Mouse (Mus musculus) forelimb bud, embryonic 11.5 days (tissue): ENCODE measurements around the gene Pde2a.

Experiments used
- DNase-seq: peaks from one replicate; pipeline ENCODE4 v3.0.0-alpha.2; 2012; ENCODE audit warnings: low read depth, low spot score

Gene Pde2a

DNA sequence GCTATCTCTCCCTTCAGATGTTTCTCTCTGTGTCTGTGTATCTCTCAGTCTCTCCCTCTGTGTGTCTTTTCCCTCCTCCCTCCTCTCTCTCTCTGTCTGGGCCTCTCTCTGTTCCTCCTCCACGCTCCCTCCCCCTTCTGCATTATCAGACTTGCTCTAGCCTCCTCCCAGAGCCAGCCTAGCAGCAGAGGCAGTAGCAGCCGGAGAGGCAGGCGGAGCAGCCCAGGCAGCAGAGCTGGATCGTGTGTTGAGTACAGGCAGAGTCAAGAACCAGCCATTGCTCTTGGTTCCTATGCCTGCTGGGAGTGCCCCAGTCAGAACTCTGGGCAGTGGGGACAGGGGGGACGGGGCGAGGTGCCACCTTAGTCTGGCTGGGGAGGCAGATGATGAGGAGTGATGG is at the start of gene Pde2a:
TSS of gene Pde2a (plus strand) at position 163 of the 400 bp plus-strand sequence.
- no peak for DNase-seq

DNA sequence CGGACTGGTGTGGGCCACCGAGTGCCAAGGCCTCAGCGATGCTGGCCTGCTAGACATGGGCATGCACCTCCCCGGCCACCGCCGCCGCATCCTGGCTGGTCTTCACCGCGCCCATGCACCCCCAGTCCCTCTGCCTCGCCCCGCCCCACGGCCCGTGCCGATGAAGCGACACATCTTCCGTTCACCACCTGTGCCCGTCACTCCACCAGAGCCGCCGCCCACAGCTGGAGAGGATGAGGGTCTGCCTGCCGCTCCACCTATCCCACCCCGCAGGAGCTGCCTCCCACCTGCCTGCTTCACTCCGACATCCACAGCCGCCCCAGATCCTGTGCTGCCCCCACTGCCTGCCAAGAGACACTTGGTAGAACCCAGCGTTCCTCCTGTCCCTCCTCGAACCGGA is 48.4 kb upstream of the Pde2a start:
- no peak for DNase-seq

DNA sequence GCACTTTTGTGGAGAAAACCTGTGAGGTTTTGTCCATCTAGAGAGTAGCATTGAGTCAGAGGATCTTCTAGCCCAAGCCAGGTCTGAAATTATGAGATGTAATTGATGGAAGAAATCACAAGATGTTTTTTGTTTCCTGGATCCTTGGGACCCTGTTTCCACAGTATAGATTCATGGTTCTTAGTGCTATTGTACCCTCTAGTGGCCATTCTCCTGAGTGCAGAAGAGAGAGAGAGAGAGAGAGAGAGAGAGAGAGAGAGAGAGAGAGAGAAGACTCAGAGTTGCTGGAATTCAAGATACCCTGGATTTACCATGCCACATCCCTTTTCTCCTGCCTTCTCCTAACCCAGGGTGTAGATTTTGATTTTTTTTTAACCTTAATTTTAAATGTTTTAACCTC is 47.3 kb upstream of the Pde2a start:
- peak; percentile 53 for DNase-seq

DNA sequence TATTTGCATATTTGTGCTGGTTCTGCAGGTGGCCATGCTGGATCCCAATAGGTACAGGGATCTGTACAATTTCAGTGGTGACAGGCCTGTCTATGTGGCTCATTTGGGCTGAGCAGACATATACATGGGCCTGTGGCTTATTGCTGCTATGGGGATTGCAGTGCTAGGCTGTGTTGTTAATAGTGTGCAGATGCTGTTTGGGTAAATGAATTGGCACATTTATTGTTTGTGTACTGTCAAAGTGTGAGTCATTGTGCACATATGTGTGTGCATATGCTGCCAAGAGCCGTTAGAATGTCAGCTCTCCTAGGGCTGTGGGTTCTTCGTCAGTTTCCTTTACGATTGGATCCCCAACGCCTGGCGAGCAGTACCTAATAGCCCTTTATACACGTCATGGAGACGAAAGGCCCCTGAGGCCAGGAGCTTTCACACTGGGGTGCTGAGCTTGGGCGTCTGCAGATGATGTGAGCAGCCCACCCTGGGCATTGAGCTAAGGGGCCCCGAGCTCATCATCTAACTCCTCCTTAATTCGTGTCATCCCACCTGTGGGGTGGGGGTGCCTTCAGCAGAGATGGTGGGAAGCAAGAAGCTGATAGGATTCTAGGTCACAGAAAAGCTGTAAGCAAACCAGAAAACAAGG is 44.7 kb upstream of the Pde2a start:
- DNase-seq: no peak

DNA sequence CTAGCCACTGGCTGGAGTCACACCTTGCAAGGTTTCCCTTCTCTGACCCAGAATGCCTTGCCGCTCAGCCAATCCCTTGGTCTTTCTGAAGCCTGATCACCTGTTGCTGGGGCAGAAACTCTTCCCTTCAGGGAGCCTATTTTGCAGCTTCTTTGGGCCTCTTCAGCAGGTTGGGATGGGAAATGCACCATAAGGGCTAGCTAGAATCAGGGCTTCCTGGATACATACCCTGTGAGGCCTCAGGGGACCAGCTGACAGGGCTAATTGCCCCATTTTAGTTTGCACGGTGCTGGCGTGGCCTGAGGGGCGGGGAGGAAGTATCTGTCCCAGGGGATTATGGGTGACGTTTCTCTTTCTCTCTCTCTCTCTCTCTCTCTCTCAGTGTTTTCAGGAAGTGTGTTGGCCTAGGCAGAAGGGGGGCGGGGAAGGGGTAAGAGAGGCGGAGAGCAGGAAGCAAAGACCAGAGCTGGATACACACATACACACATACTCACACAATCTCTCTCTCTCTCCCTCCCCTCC is 43.7 kb upstream of the Pde2a start:
- DNase-seq: peak; percentile 67

DNA sequence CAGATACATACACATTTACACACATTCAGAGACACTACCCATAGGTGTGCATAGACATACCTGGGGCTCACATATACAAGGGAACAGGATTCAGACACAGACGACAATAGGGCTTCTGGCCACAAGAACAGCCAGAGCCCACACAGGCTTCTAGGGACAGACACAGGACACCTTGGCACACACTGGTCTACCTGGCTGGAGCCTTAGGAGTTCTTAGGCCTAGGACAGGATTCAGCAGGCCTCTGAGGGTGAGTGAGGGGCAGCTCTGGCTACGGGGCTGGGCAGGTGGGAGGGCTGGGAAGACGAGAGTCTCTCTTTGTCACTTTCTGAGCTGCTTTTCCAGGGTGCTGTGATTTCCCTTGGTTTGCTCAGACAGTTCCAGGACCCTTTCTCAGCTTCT is 43.2 kb upstream of the Pde2a start:
- DNase-seq: no peak

DNA sequence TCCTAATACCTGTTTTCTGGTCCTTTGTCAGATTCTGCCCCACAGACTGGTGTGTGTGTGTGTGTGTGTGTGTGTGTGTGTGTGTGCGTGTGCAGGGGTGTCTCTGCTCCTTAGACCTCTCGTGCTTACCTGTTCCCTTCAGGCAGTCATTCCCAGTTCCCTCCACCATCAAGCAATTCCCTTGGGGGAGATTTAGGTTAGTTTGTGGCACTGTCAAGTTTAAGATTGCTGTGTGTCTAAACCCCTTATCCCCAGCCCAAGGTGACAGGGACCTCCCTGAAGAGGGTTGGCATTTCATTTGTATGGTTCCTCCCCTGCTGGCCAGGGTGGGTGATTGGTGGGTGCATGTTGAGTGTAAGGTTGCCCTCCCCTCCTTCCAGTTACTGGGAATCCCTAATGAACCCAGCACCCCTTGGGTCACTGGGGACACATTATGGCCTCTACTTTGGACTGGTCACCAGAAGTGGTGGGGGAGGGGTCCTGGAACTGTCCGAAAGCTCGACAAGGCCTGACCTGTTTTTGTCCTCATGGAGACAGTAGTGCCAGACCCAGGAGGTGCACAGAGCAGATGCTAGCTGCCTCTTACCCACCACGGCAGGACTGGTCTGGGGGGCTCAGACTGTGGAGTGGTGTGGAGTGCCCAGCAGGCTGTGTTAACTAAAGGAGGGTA is 42.6 kb upstream of the Pde2a start:
- DNase-seq: no peak

DNA sequence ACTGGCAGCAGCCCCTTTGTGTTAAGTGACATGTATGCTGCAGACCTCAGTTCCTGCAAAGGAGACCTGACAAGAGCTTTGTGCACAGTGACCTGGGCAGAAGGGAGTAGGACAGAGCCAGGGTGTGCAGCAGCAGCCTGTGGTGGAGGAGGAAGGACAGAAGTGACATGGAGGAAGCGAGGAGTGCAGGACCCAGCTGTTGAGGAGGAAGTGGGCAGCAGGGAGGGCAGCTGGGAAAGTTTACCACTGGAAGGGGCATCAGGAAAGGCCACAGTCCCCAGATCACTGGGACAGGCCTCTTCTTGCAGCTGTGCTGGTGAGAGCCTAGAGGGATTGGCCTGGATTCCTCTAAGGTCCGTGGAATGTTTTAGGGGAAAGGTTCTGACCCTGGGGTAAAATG is 41.8 kb upstream of the Pde2a start:
- no peak for DNase-seq

DNA sequence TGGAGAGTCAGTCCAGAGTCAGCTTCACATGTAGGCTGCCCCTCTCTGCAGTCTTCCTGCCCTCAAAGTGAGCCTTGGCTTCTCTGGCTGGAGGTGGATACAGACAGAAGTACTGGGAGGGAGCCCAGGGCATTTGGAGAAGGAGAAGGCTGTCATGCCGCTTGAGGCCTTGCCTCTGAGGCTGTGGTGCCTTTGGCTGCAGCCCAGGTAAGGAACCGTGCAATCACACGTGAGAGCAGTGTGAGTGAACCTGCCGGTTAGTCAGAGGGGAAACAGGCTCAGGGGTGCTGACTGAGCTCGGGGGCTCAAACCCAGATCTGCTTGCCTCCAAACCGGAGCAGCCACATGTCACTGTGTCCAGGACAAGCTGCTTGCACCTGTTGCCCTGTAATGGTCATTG is 40.0 kb upstream of the Pde2a start:
- no peak for DNase-seq

DNA sequence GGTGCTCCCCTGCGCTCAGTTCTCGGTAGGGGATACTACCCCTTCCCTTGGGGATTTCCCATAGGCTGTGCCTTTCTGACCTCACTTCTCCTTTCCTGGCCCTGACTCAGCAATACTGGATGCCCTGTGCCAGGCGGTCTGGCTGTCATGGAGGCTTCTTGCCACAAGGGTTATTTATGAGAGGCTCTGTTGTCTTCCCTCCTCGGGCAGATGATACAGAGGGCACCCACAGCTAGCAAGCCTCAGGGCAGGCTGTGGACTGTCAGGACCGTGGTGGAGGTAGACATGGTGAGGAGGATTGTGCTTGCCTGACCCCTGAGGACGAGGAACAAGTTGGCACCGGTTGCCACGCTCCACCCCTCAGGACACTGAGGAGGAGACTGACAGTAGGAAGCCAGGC is 39.1 kb upstream of the Pde2a start:
- DNase-seq: no peak

DNA sequence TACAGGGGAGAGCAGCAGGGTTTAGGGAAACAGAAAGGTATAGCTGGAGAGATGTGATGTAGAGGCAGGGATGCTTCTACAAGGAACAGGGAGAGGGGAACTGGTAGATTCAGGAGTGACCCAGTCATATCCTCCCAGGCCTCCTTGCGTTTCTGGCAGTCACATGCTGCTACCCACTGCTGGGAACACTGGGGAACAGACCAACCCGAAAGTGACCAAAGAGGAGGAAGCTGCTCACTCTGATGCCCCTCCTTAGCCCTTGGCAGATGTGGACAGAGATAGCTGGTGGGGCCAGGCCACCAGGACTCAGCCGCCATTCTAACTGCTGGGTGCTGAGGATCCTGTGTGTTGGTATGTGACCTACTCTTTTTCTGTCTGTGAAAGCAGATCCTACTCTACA is 37.7 kb upstream of the Pde2a start:
- no peak for DNase-seq

DNA sequence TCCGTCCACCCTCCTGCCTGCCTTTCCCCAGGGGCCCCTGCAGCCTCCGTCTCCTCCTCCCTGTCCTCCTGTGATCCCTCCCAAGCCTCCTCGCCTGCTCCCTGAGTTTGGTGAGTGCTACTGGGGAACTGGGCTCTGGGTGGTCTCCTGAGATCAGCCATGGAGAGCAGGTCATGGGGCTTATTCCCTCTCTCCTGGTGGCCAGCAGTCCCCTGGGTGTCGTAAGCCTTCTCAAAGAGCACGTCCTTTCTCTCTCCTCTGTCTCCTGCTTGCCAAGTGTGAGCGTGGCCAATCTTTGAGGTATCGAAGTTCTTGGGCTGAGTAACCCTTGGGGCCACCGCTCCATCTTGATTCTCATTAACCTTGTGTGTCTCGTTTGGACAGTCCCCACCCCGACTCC is 36.6 kb upstream of the Pde2a start:
- no peak for DNase-seq

DNA sequence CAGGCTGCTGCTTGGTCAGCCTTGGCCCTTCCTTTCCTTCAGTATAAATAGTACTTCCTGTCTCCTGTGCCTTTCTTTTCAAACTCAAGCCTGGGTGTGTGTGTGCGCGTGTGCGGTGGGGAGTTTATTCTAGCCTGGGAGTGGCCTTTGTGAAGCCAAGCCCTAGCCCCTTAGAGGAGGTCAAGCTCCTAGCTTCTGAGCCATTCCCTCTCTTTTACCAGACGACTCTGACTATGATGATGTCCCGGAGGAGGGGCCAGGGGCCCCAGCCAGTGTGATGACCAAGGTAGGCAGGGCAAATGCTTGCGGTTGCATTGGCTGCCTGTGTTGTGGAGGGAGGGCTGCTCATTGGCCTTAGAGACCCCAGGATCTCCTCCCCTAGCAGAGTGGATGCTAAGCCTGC is 36.2 kb upstream of the Pde2a start:
- no peak for DNase-seq

DNA sequence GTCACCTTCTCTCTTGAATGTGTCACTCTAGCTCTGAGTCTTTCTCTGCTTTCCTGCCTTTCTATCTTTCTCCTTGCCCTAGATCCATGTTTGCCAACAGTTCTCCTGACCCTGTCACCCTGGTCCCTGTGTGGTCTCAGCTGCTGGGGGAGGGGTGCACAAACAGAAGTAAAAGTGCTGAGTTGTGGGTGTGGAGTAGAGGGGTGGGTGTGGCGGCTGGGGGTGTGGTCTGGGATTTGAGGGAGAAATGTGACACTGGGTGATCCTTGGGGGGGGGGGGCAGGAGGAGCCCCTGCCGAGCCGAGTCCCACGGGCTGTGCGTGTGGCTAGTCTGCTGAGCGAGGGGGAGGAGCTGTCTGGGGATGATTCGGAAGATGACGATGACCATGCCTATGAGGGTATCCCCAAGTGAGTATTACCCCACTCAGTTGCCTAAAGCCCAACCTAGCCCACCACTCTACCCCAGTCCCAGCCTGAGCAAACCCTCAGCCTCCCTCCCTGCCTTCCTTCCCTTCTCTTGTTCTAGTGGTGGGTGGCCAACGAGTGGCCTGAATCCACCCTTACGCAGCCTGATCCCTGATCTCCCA is 35.5 kb upstream of the Pde2a start:
- no peak for DNase-seq

DNA sequence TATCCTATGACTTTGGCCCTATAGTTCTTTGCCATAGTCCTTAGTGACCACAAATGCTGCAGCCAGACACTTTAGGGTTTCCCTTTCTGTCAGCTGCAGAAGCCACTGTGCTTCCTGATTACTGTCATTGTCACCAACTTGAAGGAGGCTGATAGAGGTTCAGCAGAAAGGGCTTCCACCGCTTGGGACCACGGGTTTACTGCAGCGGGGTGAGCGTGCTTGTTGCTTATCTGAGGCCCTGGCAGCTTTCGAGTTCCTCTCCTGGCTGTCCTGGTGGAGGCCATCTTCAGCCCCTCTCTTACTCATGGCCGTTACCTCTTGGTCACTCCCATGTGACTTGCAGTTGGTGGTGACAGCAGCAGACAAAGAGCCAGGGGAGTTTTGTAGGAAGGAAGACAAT is 32.2 kb upstream of the Pde2a start:
- DNase-seq: no peak

DNA sequence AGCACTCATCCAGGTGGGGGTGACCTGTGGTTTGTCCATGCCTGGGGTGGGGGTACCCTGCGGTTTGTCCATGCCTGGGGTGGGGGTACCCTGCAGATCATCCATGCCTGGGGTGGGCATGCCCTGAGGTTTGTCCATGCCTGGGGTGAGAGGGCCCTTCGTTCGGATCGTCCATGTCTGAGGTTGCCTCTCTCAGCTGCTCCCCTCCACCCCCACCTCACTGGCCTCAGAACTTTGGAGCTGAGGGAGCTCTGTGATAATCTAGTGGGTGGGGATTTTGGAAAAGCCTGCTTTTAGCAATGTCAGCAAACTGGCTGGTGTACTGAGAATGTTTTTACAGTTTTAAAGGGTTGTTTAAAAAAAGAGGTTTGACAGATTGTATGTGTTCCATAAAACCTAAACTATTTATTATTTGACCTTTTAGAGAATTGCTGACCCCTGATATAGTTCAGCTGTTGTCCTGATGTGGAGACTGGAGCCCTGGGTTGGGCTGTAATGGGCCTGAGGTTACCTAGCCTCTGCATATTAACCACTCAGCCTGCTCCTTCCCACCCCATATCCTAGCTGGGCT is 29.5 kb upstream of the Pde2a start:
- no peak for DNase-seq

DNA sequence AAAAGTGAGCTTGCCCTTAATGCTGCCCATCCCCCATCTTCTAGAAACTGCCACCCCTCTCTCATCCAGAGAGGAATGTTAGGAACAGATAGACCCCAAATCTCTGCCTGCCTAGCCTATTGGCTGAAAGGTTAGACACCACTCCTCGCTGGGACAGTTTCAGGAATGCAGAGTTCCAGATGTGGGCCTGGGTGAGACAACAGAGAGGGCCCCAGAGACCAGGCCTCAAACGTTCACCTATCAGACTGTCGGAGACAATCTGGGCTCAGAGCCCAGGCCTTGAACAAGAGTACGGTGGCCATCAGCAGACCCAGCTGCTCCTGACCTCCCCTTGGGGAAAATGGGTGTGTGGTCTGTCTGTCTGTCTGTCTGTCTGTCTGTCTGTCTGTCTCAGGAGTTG is 28.5 kb upstream of the Pde2a start:
- no peak for DNase-seq

DNA sequence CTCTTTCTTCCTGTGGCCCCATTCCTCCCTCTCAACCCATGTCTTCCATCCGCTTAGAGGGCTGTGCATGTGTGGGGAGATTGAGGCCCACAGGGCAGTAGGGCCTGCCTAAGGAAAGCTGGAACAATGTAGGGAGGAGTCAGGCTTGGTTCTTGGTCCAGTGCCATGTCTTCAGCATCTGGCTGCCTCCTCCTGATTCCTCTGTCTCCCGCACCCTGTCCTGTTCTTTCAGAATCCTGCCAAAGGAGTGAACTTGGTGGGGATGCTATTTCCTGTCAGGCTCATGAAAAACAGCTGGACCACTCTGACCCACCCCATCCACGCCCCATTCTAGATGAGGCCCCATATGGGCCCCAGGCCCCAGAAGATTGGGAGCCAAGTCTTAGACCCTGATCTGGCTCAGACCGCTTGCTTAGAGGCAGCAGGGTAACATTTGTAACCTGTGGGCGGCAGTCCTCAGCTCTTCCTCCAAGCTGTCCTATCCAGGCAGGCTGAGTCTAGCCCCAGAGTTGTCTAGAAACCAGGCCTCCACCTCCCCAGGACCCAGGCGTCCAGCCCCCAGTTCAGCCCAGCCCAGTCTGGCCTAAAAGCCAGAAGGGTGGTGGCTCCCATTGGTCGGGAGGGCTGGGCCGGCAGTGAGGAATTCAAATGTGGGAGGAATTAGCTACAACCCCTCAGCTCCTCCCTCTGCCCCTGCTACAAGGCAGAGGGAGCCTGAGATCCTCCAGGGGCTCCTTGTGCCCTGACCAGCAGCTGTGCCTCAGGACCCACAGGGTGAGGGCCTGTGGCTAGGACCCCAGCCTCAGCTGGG is 27.6 kb upstream of the Pde2a start:
- DNase-seq: peak; percentile 43

DNA sequence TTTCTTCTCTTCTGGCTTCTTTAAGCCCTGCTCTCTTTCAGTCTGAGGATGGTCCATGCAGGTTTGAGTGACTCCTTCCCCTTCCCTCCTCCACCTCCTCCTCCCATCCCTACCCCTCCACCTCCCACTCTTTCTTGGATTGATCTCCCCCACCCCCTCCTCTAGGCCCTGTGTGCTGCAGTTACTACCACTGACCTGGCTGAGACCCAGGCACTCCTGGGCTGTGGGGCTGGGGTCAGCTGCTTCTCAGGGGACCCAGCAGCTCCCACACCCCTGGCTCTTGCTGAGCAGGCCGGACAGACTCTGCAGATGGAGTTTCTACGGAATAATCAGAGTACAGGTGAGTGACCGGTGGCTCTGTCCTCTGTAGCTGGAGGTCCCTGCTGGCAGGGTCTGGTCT is 26.9 kb upstream of the Pde2a start:
- DNase-seq: no peak

DNA sequence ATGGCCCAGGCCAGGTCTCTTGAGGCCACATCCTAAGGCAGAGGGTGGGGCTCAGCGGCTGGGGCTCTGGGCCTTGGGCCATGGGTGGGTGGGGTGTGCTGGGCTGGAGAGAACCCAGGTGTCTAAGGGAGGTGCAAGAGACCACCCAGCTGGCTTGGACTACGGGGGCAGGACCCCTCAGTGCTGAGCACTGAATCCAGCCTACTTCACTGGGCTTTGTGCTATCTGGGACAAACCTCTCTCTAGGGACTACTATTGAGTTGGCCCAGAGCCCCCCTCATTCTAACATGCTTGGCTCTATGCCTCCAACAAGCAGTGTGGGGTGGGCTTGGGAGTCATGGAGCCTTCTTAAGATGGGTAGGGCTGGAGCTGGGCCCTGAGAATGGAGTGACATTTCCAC is 26.0 kb upstream of the Pde2a start:
- no peak for DNase-seq

DNA sequence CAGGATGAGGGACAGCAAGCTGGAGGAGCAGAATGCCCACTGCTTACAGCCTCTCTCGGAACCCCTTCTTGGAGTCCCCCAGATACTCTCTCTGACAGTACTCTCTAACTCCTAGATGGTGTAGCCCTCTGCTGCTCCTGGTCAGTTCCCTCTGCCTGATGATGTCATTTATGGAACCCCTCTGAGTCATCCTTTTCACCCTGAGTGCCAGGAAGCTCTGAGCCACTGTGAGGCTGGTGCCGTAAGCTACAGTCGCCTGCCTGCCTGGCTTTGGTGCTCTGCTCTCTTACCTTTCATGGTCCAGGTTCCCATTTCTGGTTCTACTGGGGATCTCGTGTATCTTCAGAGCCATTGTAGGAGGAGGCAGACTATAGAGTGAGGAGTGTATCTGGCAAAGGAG is 24.3 kb upstream of the Pde2a start:
- no peak for DNase-seq

DNA sequence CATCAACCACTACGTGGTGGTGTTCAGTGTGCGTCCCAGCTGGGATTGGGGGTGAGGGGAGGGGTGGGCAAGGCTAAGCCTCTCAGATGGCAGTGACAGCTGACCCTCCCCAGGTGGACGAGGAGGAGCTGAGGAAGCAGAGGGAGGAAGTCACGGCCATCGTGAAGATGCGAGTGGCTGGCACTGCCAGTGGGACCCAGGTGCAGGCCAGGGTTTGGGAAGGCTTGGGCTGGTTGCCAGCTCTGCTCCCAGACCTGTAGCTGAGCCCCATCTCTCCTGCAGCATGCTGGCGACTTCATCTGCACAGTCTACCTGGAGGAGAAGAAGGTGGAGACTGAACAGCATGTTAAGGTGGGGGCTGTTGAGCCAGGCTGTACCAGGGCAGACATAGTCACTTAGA is 20.0 kb upstream of the Pde2a start:
- DNase-seq: no peak
